Mouse (Mus musculus): ENCODE measurements around the gene Wdr83. TPM values are rescaled to one million over a fixed set of nuclear protein-coding genes. Genes with fewer than 3 reads are reported as not detected.
"Not testable (repeated sequence)": the region's sequence is repeated elsewhere in the genome, so short reads cannot be mapped to it uniquely, and the experiment has no call there.

The Wdr83 gene
- 21.2 and 33.1 TPM in 2 replicates for polyA plus RNA-seq (2012; rRNA removed)

- under 1% methylated on average over 9 of the region's 9 CpGs for WGBS
- peak; percentile 62 for DNase-seq
- no peak for TF ChIP-seq POLR2A (IDR thresholded peaks at IDR 0.05; ENCODE audit: borderline replicate concordance, extremely low read depth, low read depth, low read length)
- no peak for TF ChIP-seq CTCF (IDR thresholded peaks at IDR 0.05; ENCODE audit: insufficient read depth, low read length)
Observed at GRCm38 (mm10) chr8:85081216-85081555, at the start of gene Wdr83. Gene Wdr83 (minus strand): TSS chr8:85081306.

GRCm38 (mm10) chr8:85123691-85124090 lies 42.6 kb upstream of the Wdr83 start:
- no peak for TF ChIP-seq CTCF (IDR thresholded peaks at IDR 0.05; ENCODE audit: insufficient read depth, low read length)
- TF ChIP-seq POLR2A (IDR thresholded peaks at IDR 0.05; ENCODE audit: borderline replicate concordance, extremely low read depth, low read depth, low read length) = no peak
- WGBS = 85% methylated on average over 8 of the region's 8 CpGs
- no peak for DNase-seq
- H3K4me1 ChIP-seq (ENCODE audit: control insufficient read depth, insufficient read depth, low read length) = no peaks in the 10 kb centered on the region
- no peak overlapping the region for H3K4me3 ChIP-seq (replicated peaks; ENCODE audit: extremely low read depth, low read depth, low read length)

More at GRCm38 (mm10) chr8:85081216-85081555, at the start of gene Wdr83:
- H3K4me3 ChIP-seq (replicated peaks; ENCODE audit: extremely low read depth, low read depth, low read length) = peak within 1 kb of the TSS; percentile 87
- H3K4me1 ChIP-seq (ENCODE audit: control insufficient read depth, insufficient read depth, low read length) = peaks cover 15% of the 10 kb centered on the region

- 63% methylated on average over 3 of the region's 3 CpGs for WGBS
- H3K4me3 ChIP-seq (replicated peaks; ENCODE audit: extremely low read depth, low read depth, low read length) = no peak within 1 kb of the TSS
Observed at GRCm38 (mm10) chr8:85122995-85123394, 41.9 kb upstream of the Wdr83 start, which contains the start of gene Zfp791. Gene Zfp791 (minus strand): TSS chr8:85123095.

GRCm38 (mm10) chr8:85120251-85120650 lies 39.1 kb upstream of the Wdr83 start:
- DNase-seq; H3K4me3 ChIP-seq (replicated peaks; ENCODE audit: extremely low read depth, low read depth, low read length); H3K4me1 ChIP-seq (ENCODE audit: control insufficient read depth, insufficient read depth, low read length): not testable (repeated sequence)
- WGBS = 76% methylated on average over 5 of the region's 5 CpGs

More at GRCm38 (mm10) chr8:85122995-85123394, 41.9 kb upstream of the Wdr83 start, which contains the start of gene Zfp791:
- DNase-seq = no peak
- H3K4me1 ChIP-seq (ENCODE audit: control insufficient read depth, insufficient read depth, low read length) = no peaks in the 10 kb centered on the region
- TF ChIP-seq CTCF (IDR thresholded peaks at IDR 0.05; ENCODE audit: insufficient read depth, low read length) (no peak), POLR2A (IDR thresholded peaks at IDR 0.05; ENCODE audit: borderline replicate concordance, extremely low read depth, low read depth, low read length) (no peak)

GRCm38 (mm10) chr8:85119052-85119981 lies 38.2 kb upstream of the Wdr83 start:
- H3K4me3 ChIP-seq (replicated peaks; ENCODE audit: extremely low read depth, low read depth, low read length) = peak overlapping the region; percentile 94
- DNase-seq = peak; percentile 87
- TF ChIP-seq CTCF (IDR thresholded peaks at IDR 0.05; ENCODE audit: insufficient read depth, low read length) (no peak), POLR2A (IDR thresholded peaks at IDR 0.05; ENCODE audit: borderline replicate concordance, extremely low read depth, low read depth, low read length) (peak; percentile 50; the same call in 1 of the 2 replicates)
- H3K4me1 ChIP-seq (ENCODE audit: control insufficient read depth, insufficient read depth, low read length) = no peaks in the 10 kb centered on the region
- 6% methylated on average over 37 of the region's 37 CpGs for WGBS

- TF ChIP-seq POLR2A (IDR thresholded peaks at IDR 0.05; ENCODE audit: borderline replicate concordance, extremely low read depth, low read depth, low read length) (no peak), CTCF (IDR thresholded peaks at IDR 0.05; ENCODE audit: insufficient read depth, low read length) (no peak)
- no peak for DNase-seq
- H3K4me3 ChIP-seq (replicated peaks; ENCODE audit: extremely low read depth, low read depth, low read length) = no peak overlapping the region
- 70% methylated on average over 7 of the region's 7 CpGs for WGBS
- no peaks in the 10 kb centered on the region for H3K4me1 ChIP-seq (ENCODE audit: control insufficient read depth, insufficient read depth, low read length)
Observed at GRCm38 (mm10) chr8:85116984-85117383, 35.9 kb upstream of the Wdr83 start.

- WGBS = 74% methylated on average over 4 of the region's 4 CpGs
- no peak for DNase-seq
- no peak for TF ChIP-seq POLR2A (IDR thresholded peaks at IDR 0.05; ENCODE audit: borderline replicate concordance, extremely low read depth, low read depth, low read length)
- no peak for TF ChIP-seq CTCF (IDR thresholded peaks at IDR 0.05; ENCODE audit: insufficient read depth, low read length)
- no peaks in the 10 kb centered on the region for H3K4me1 ChIP-seq (ENCODE audit: control insufficient read depth, insufficient read depth, low read length)
- no peak overlapping the region for H3K4me3 ChIP-seq (replicated peaks; ENCODE audit: extremely low read depth, low read depth, low read length)
Observed at GRCm38 (mm10) chr8:85115501-85115900, 34.4 kb upstream of the Wdr83 start.

GRCm38 (mm10) chr8:85113241-85113640 lies 32.1 kb upstream of the Wdr83 start:
- Histone ChIP-seq H3K4me3 (replicated peaks; ENCODE audit: extremely low read depth, low read depth, low read length) (no peak overlapping the region), H3K4me1 (ENCODE audit: control insufficient read depth, insufficient read depth, low read length) (no peaks in the 10 kb centered on the region)
- no peak for DNase-seq
- TF ChIP-seq POLR2A (IDR thresholded peaks at IDR 0.05; ENCODE audit: borderline replicate concordance, extremely low read depth, low read depth, low read length) (no peak), CTCF (IDR thresholded peaks at IDR 0.05; ENCODE audit: insufficient read depth, low read length) (no peak)
- WGBS = 88% methylated on average over 10 of the region's 10 CpGs

- WGBS = 79% methylated on average over 4 of the region's 4 CpGs
- no peak for DNase-seq
- Histone ChIP-seq H3K4me1 (ENCODE audit: control insufficient read depth, insufficient read depth, low read length) (no peaks in the 10 kb centered on the region), H3K4me3 (replicated peaks; ENCODE audit: extremely low read depth, low read depth, low read length) (no peak overlapping the region)
- TF ChIP-seq POLR2A (IDR thresholded peaks at IDR 0.05; ENCODE audit: borderline replicate concordance, extremely low read depth, low read depth, low read length) = no peak
Observed at GRCm38 (mm10) chr8:85100076-85100665, 19.1 kb upstream of the Wdr83 start.

- WGBS = 77% methylated on average over 4 of the region's 4 CpGs
- H3K4me1 ChIP-seq (ENCODE audit: control insufficient read depth, insufficient read depth, low read length) = no peaks in the 10 kb centered on the region
- TF ChIP-seq POLR2A (IDR thresholded peaks at IDR 0.05; ENCODE audit: borderline replicate concordance, extremely low read depth, low read depth, low read length) (no peak), CTCF (IDR thresholded peaks at IDR 0.05; ENCODE audit: insufficient read depth, low read length) (no peak)
- no peak for DNase-seq
- H3K4me3 ChIP-seq (replicated peaks; ENCODE audit: extremely low read depth, low read depth, low read length) = no peak overlapping the region
Observed at GRCm38 (mm10) chr8:85096850-85097249, 15.7 kb upstream of the Wdr83 start.
